Mouse (Mus musculus) right cerebral cortex, adult 18-20 months (tissue): Measurements from ENCODE around the gene Tulp2.

Experiments
- DNase-seq: peaks from one replicate; pipeline ENCODE4 v3.0.0; 2022; ENCODE audit warnings: mixed read lengths

The Tulp2 gene

DNA sequence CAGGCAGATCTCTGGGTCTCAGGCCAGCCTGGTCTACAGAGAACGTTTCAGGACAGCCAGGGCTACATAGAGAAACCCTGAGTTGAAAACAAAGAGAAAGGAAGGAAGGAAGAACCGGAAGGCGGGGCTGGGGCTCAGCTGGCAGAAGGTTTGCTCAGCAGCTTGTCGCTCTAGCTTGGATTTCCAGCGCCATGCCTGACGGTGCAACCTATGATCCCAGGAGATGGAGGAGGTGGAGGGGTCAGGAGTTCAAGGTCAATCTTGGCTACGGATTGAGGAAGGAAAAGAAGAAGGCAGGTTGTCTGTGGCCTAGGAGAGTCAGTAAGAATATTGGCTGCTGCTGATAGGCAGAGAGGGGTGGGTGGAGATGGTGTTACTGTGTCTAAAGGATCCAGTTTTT lies 78.6 kb downstream of the Tulp2 start:
- no peak for DNase-seq

DNA sequence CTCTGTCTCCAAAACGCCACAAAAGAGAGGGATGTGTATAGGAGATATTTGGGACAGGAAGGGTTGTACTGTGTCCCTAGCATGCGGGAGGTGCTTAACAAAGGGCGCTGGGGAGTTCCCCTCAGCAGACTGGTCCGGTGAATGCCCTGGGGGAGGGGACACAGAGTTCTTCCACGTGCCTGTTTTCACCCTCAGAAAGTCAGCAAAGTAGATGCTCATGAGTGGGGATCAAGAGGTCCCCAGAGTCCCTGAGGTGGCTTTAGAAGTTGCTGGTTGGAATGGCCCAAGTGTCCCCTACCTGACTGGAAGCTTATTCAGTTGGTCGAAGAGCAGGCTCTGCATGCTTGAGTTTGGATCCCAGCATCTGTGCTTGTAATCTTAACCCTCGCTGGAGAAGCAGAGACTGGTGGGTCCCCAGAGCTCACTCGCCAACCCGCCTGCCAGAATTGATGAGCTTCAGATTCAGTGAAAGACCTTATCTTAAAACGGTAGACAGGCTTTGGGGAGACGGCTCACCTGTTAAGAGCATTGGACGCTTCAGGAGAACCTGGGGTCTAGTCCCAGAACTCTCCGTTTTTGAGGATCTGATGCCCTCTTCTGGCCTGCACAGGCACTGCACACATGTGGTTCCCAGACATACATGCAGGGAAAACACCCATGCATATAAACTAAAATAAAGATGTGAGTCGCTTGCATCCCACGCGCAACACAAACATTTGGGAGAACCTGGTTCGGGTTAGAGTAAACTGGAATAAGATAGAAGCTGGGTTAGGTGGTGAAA lies 79.4 kb downstream of the Tulp2 start:
- peak; percentile 75 for DNase-seq

DNA sequence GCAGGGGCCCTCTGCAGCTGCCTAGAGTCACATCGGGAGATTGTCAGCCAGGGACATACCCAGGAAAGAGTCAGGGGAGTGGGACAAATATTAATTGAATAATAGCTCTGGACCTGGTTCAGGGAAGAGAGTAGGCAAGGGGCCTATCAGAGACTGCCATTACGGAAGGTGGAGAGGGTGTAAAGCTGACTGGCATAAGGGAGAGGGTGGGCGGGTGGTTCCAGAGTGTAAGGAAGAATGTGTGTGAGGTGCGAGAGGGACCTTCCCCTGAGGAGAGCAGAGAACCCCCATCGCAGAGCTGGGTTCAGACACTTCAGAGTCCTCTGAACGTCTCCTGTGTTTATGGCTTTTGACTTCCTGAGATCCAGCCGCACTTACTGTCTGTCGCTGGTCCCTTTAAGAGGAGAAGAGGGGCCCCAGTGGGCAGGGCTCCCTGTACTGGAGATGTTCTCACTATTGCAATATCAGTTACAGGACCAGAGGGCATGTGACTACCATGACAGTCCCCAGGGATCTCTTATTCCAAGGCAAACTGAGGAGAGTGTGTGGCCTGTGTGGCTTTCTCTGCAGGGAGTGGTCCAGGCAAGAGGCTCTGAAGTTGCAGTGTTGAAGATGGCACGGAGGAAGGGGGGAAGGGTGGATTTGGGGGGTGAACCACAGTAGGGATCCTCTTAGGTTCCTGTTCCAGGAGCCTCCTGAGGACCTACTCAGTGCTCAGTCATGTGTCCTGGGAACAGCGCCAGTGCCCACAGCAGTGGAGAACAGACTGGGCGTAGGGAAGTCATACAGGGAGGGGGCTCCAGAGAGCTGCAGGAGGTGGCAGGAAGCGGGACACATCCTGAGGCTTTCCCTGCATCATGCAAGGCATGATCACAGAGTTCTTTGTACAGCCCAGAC lies 80.2 kb downstream of the Tulp2 start:
- no peak for DNase-seq

DNA sequence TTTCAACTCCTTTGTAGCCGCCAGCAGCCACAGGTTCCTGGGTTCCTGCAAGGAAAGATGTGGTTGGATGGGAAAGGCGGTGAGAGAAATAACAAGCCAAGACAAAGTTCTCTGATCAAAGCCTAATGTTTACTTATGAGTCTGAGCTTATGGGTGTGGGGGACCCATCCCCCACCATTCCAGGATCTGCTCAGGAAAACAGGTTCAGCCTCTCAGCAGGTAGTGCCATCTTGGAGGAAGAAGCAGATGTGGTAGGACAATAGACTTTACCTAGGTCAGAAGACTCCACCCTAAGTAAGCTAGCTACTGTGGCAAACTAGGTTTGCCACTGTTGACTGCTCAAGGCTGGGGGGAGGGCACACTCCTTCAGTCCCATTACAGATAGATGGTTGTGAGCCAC lies 83.1 kb downstream of the Tulp2 start:
- no peak for DNase-seq

DNA sequence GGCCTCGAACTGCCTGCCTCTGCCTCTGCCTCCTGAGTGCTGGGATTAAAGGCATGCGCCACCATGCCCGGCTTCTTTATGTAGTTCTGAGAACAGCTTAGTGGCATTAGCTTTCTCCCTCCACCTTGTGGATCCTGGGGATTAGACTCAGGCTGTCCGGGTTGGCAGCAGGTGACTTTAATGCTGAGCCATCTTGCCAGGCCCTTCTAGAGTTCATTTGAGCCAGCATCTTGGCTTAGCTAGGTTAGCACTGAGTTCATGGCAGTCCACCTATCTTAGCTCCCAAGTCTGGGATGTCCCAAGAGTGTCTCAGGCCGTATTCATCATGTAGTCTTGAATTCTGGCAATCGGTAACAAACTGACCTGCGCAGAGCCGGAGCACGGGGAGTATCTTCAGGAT lies 83.8 kb downstream of the Tulp2 start:
- DNase-seq = no peak

DNA sequence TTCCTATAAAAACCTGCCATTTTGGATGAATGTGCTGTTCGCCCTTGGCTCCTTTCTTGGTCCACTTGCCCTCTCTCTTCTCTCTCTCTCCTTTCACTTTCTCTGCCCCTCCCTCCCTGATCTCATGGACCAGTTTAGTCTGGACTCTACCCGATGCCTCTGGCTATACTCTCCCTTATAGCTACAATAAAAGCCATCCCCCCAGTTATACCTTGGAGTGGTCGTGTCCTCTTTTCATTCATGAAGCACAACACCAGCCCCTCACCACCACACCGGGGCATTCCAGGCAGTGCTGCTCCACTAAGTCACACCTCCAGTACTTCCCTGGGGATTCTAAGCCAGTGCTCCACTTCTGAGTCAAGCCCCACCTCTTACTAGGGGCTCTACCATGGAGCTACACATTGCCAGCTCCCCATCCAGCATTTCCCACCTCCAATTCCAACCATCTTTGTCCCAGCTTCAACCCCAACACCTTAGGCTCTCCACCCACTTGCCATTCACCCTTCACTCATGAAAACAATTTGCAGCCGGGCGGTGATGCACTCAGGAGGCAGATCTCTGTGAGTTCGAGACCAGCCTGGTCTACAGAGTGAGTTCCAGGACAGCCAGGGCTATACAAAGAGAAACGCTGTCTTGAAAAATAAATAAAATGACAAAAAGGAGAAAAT lies 85.6 kb downstream of the Tulp2 start:
- no peak for DNase-seq

DNA sequence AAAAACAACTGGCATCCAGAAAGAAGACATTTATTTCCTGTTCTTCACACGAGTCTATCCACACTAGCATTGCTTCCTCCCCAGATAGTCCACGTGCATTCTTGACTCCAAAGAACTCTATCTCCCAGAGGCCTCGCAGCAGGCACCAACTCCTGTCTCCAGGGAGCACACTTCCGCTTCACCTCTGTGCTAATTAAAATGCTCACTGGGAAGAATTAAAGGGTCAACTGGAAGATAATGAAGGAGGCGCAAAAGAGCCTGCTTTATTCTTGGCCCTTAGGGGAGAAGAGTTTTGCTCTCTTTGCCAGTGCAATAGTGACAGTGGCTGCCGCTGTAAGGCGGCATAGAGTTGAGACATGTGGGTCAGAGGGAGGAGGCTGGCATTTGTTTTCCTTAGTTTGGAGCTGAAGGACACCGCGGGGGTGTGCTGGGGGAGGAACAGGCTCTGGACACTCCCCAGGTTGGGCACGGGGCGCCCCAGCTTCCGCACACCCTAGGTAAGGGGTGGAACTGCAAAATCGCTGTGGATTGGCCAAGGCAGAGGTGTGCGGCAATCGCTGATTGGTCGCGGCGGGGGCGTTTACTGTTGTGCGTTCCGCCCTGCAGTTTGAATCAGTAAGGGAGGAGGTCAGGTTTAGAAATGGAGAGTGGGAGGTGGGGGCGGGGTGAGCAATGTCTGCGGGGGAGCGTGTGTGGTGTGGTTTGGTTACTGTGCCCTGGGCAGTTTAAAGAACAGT lies 86.3 kb downstream of the Tulp2 start:
- peak; percentile 92 for DNase-seq

DNA sequence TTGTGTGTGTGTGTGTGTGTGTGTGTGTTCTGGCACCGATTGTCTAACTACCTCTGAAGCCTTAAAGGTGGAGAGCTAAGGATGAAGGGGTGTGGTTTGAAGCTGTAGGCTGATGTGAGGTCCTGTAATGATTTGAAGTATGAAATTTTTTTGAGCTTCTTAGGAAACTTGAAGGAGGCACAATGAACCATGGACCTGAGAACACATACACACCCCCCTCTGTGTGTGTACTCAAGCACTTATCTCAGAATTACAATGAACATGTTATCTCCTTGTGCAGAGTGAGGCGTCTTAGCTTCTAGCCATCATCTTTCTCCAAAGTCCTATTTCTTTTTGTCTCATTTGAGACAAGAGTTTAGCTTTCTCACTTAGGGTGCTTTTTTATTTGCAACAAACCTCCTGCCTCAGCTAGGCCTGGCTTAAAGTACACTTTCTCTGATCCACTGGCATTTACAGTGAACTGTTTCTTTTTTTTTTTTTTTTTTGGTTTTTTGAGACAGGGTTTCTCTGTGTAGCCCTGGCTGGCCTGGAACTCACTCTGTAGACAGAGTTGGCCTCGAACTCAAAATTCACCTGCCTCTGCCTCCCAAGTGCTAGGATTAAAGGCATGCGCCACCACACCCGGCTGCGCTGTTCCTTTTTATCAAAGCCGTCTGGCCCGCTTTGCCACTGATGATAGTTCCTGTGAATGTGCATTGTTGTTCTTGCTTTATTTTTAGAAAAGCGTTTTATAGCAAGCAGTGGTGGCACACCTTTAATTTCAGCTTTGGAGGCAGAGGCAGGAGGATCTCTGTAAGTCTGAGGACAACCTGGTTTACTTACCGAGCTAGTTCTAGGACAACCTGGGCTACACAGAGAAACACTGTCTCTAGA lies 87.2 kb downstream of the Tulp2 start:
- no peak for DNase-seq

DNA sequence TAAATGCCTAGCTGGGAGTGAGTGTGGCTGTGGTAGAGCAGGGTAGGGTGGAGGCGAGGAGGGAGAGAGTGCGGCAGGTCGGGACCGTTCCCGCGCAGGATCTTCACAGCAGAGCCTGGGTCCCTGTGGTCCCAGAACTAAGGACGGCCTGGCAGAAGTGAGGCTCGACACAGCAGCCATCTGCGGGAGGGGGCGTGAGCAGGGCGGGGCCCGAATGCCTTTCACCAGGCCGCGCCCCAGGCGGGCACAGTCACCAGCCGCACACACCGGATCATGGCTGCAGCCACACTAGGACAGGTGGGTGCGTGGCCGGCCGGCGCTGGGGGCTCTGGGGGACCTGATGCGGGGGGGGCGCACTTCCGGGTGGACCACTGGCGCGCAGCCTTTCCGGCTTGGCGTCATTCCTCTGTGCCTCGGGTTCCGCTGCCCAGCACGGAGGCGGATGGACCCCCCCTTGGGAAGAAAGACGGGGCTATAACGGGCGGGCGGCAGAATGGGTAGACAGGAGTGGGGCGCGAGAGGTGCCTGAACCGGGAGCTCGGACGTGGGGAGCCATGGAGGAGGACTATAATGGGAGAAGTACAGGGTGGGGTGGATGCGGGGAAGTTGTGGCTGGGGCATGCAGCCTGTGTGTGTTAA lies 88.5 kb downstream of the Tulp2 start, which contains the start of gene Bcat2:
Gene Bcat2 (plus strand): TSS at position 51 of the 639 bp plus-strand sequence.
- peak; percentile 73 for DNase-seq

DNA sequence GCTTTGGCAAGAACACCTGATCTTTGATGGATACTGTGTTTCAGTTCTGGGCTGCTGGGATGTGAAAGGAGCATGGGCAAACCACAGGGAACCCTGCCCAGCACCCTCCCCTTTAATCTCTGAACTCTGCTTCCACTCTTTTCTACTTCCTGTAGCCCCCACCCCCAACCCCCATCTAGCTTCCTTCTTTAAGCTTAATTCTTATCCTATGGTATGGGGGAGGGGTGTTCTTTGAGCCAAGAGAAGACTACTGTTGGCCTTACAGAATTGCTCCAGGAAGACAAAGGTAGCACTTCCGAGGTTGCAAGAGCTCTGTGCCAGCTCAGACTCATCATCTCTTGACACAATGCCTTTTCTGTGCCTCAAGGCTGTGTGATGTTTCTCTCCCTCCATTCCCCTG lies 90.3 kb downstream of the Tulp2 start:
- no peak for DNase-seq
